ENCODE assay signal across 23 mouse cellular contexts in genomic region chr5:115585616-115586015, GRCm38 (mm10). TPM values are rescaled to one million over a fixed set of nuclear protein-coding genes. Genes with fewer than 3 reads are reported as not detected.
DNase-seq lines count a peak whose midpoint lies in the region; ATAC-seq and TF ChIP-seq lines count a peak whose summit lies in the region.
"Had no signal": no experiment of that assay in that cellular context is flagged by ENCODE, and none has a peak within 500 bp of the region (broad histone marks: within the 10 kb centered on the region; RNA-seq: fewer than 3 reads in every experiment).

No protein-coding gene starts in this region.

- peak; percentile 23; the same call in 1 of the 2 replicates for TF ChIP-seq CTCF in liver, adult 2 months (IDR thresholded peaks at IDR 0.05; ENCODE audit: low read depth, low read length)

- ATAC-seq in forebrain, embryonic 12.5 days (ENCODE audit: low FRiP score) = no peak
- ATAC-seq: CD4-positive, CD25-positive, alpha-beta regulatory T cell, adult 4 months; forebrain, embryonic 14.5 days had no signal

- H3K79me2 ChIP-seq in liver, adult 2 months (ENCODE audit: control insufficient read depth, insufficient read depth, low read length) = no peaks in the 10 kb centered on the region

- no peak for TF ChIP-seq POLR2A in liver, adult 2 months (IDR thresholded peaks at IDR 0.05; ENCODE audit: extremely low read depth, insufficient read depth, low read length)

- peaks cover 10% of the 10 kb centered on the region for H3K9me3 ChIP-seq in forebrain, embryonic 12.5 days
- peaks cover 19% of the 10 kb centered on the region for H3K9me3 ChIP-seq in forebrain, embryonic 10.5 days
- H3K9me3 ChIP-seq: G1E had no signal

- no peak overlapping the region for H3K9ac ChIP-seq in forebrain, embryonic 12.5 days
- no peak overlapping the region for H3K9ac ChIP-seq in liver, adult 2 months (ENCODE audit: low read depth, low read length)
- H3K9ac ChIP-seq: embryonic facial prominence, embryonic 13.5 days; hindbrain, embryonic 12.5 days had no signal

- H3K27ac ChIP-seq in forebrain, embryonic 12.5 days = 0 out of 2 replicates have a peak overlapping the region, but pooled peaks have one; percentile 25
- no peak overlapping the region for H3K27ac ChIP-seq in forebrain, embryonic 10.5 days
- H3K27ac ChIP-seq in liver, adult 2 months (replicated peaks; ENCODE audit: insufficient read depth, low read depth, low read length) = no peak overlapping the region
- H3K27ac ChIP-seq: embryonic facial prominence, embryonic 13.5 days; heart, embryonic 10.5 days; hindbrain, embryonic 12.5 days had no signal

- peaks cover 97% of the 10 kb centered on the region for H3K36me3 ChIP-seq in forebrain, embryonic 12.5 days (replicated peaks)
- H3K36me3 ChIP-seq in forebrain, embryonic 10.5 days (replicated peaks) = peaks cover 100% of the 10 kb centered on the region
- H3K36me3 ChIP-seq in liver, adult 2 months (ENCODE audit: control insufficient read depth, insufficient read depth, low read length) = peaks cover 29% of the 10 kb centered on the region

- whole genome bisulfite sequencing in forebrain, embryonic 12.5 days = 85% methylated on average over 12 of the region's 12 CpGs
- WGBS in forebrain, embryonic 10.5 days = 92% methylated on average over 12 of the region's 12 CpGs
- 37% methylated on average over 12 of the region's 12 CpGs for WGBS in liver, adult 2 months

- no peak for DNase-seq in forebrain, embryonic 10.5 days (ENCODE audit: extremely low spot score, low spot score)
- peak; percentile 72 for DNase-seq in liver, adult 2 months (ENCODE audit: extremely low read depth, low read depth, low spot score)
- DNase-seq in liver = no peak
- peak; percentile 63 to 71 for DNase-seq in kidney, adult 8-10 months
- DNase-seq in kidney, postnatal 25 days = peak; percentile 67 to 84
- DNase-seq in adrenal gland, postnatal 25 days = no peak
- DNase-seq in cerebellum, postnatal 36 days = no peak
- DNase-seq: adrenal gland, postnatal 10 days; B cell, adult 2 months; cerebellum, adult 11-12 months; cerebellum, adult 9-10 months; cerebellum, postnatal 25 days; gastrocnemius, postnatal 10 days; heart, adult 18-20 months; heart, postnatal 10 days; heart, postnatal 4 days had no signal

- H3K4me1 ChIP-seq in forebrain, embryonic 12.5 days = no peaks in the 10 kb centered on the region
- H3K4me1 ChIP-seq in forebrain, embryonic 10.5 days = 0 out of 2 replicates have a peak, but pooled peaks cover 8% of the 10 kb centered on the region
- peaks cover 3% of the 10 kb centered on the region for H3K4me1 ChIP-seq in liver, adult 2 months (ENCODE audit: control insufficient read depth, insufficient read depth, low read length)
- H3K4me1 ChIP-seq: embryonic facial prominence, embryonic 13.5 days; hindbrain, embryonic 12.5 days had no signal

- no peak overlapping the region for H3K4me2 ChIP-seq in forebrain, embryonic 12.5 days
- H3K4me2 ChIP-seq: embryonic facial prominence, embryonic 13.5 days; hindbrain, embryonic 12.5 days had no signal

- H3K27me3 ChIP-seq in forebrain, embryonic 12.5 days = no peaks in the 10 kb centered on the region
- no peaks in the 10 kb centered on the region for H3K27me3 ChIP-seq in forebrain, embryonic 10.5 days (ENCODE audit: poor library complexity, severe bottlenecking)
- H3K27me3 ChIP-seq in liver, adult 2 months (ENCODE audit: control insufficient read depth, insufficient read depth, low read length) = no peaks in the 10 kb centered on the region
- H3K27me3 ChIP-seq: embryonic facial prominence, embryonic 13.5 days; hindbrain, embryonic 12.5 days had no signal

- H3K4me3 ChIP-seq in forebrain, embryonic 12.5 days (replicated peaks) = no peak overlapping the region
- H3K4me3 ChIP-seq in forebrain, embryonic 10.5 days = no peak overlapping the region
- H3K4me3 ChIP-seq in liver, adult 2 months (ENCODE audit: insufficient read depth, low read depth, low read length) = no peak overlapping the region
- H3K4me3 ChIP-seq: embryonic facial prominence, embryonic 13.5 days; heart, embryonic 10.5 days; hindbrain, embryonic 12.5 days had no signal

RNA-seq across cellular contexts. Expression of gene Gcn1l1, which starts 20.6 kb away (rescaled TPM):
- polyA plus RNA-seq in forebrain, embryonic 12.5 days (2016; fragmentation: Nextera tagmentation; extraction: Ambion mirVana) = 60.4 and 67.4 TPM in 2 replicates
- polyA plus RNA-seq in forebrain, embryonic 10.5 days (2016; fragmentation: Nextera tagmentation; extraction: Ambion mirVana) = 64.9 and 66.1 TPM in 2 replicates
- total RNA-seq in liver, adult 2 months (2014; rRNA removed) = 14.8 and 18.3 TPM in 2 replicates
- polyA plus RNA-seq in liver, adult 2 months (2012; rRNA removed) = 23.2 and 28.8 TPM in 2 replicates
- total RNA-seq in adrenal gland, postnatal 25 days (2021) = 71.9 and 76.6 TPM in 2 replicates

RNA-seq across cellular contexts. Expression of gene Rplp0, which starts 26.3 kb away (rescaled TPM):
- 860 and 944 TPM in 2 replicates for polyA plus RNA-seq in forebrain, embryonic 12.5 days (2016; fragmentation: Nextera tagmentation; extraction: Ambion mirVana)
- polyA plus RNA-seq in forebrain, embryonic 10.5 days (2016; fragmentation: Nextera tagmentation; extraction: Ambion mirVana) = 1,454 and 1,463 TPM in 2 replicates
- 709 and 835 TPM in 2 replicates for total RNA-seq in liver, adult 2 months (2014; rRNA removed)
- 607 and 623 TPM in 2 replicates for polyA plus RNA-seq in liver, adult 2 months (2012; rRNA removed)
- 743 and 806 TPM in 2 replicates for total RNA-seq in adrenal gland, postnatal 25 days (2021)

RNA-seq across cellular contexts. Expression of gene Rab35, which starts 46.1 kb away (rescaled TPM):
- polyA plus RNA-seq in forebrain, embryonic 12.5 days (2016; fragmentation: Nextera tagmentation; extraction: Ambion mirVana) = 16.1 and 16.7 TPM in 2 replicates
- polyA plus RNA-seq in forebrain, embryonic 10.5 days (2016; fragmentation: Nextera tagmentation; extraction: Ambion mirVana) = 11.2 and 12.4 TPM in 2 replicates
- 5.5 and 7.0 TPM in 2 replicates for total RNA-seq in liver, adult 2 months (2014; rRNA removed)
- polyA plus RNA-seq in liver, adult 2 months (2012; rRNA removed) = 20.1 and 21.3 TPM in 2 replicates
- total RNA-seq in adrenal gland, postnatal 25 days (2021) = 65.7 and 67.8 TPM in 2 replicates

Comparison
In these comparisons a context has a peak if more than half of its experiments do, and no peak if none do; other contexts are left out.
1. DNase-seq: peak in liver, adult 2 months (single experiment), kidney, adult 8-10 months (2 of 2) and kidney, postnatal 25 days (2 of 2); none in forebrain, embryonic 10.5 days (single experiment), liver (single experiment), adrenal gland, postnatal 25 days (single experiment) and cerebellum, postnatal 36 days (0 of 2).